Mouse (Mus musculus) embryonic facial prominence, embryonic 10.5 days (tissue): ENCODE results near the gene Mypop. TPM values are rescaled to one million over a fixed set of nuclear protein-coding genes. Genes with fewer than 3 reads are reported as not detected.

Experiments used
- DNase-seq: peaks from one replicate; pipeline ENCODE4 v3.0.0-alpha.2; 2017; ENCODE audit warnings: low spot score
- H3K27ac ChIP-seq: fragments of 300-500 bp; sonication (generic); replicated peaks from 2 replicates; pipeline ENCODE4 v1.5.1; 2016; ENCODE audit warnings: mild to moderate bottlenecking
- H3K27me3 ChIP-seq: fragments of 300-500 bp; sonication (generic); replicated peaks from 2 replicates; pipeline ENCODE4 v1.6.1; 2016; ENCODE audit warnings: low read depth, mild to moderate bottlenecking; ENCODE audit not compliant: poor library complexity, severe bottlenecking
- H3K36me3 ChIP-seq: fragments of 300-500 bp; sonication (generic); replicated peaks from 2 replicates; pipeline ENCODE4 v1.6.1; 2016; ENCODE audit warnings: mild to moderate bottlenecking, moderate library complexity
- H3K4me1 ChIP-seq: fragments of 300-500 bp; sonication (generic); 2 replicates; pipeline ENCODE4 v1.6.1; 2016
- H3K4me3 ChIP-seq: fragments of 300-500 bp; sonication (generic); 2 replicates; pipeline ENCODE4 v1.5.1; 2016; ENCODE audit warnings: mild to moderate bottlenecking, moderate library complexity
- H3K9me3 ChIP-seq: fragments of 300-500 bp; sonication (generic); 2 replicates; pipeline ENCODE4 v1.6.1; 2016; ENCODE audit warnings: mild to moderate bottlenecking
- WGBS: fragments of 180-500 bp; shearing (Covaris S2); methylation state at CpG from one replicate; pipeline ENCODE4 v1.1.7; 2016; 5-methylcytosine and 5-hydroxymethylcytosine counted together
- polyA plus RNA-seq: library from polyadenylated mRNA; unstranded; fragments of >200 nt; fragmentation: Nextera tagmentation; extraction: Ambion mirVana; gene quantifications from 2 replicates; pipeline ENCODE4 v1.2.1, GENCODE M21; 2016

Mypop gene
- polyA plus RNA-seq, 1 experiment from 2014 or later = 4.1 TPM

- Histone ChIP-seq H3K27me3 (peaks cover 41% of the 10 kb centered on the region), H3K27ac (peak overlapping the region; percentile 92), H3K36me3 (peaks cover 14% of the 10 kb centered on the region), H3K4me3 (peak overlapping the region; percentile 97), H3K9me3 (no peaks in the 10 kb centered on the region), H3K4me1 (peaks cover 37% of the 10 kb centered on the region)
- 1% methylated on average over 36 of the region's 36 CpGs for WGBS
- DNase-seq = no peak
These were observed 33.7 kb downstream of the Mypop start for GRCm38 (mm10) chr7:19024581-19025255.

DNA sequence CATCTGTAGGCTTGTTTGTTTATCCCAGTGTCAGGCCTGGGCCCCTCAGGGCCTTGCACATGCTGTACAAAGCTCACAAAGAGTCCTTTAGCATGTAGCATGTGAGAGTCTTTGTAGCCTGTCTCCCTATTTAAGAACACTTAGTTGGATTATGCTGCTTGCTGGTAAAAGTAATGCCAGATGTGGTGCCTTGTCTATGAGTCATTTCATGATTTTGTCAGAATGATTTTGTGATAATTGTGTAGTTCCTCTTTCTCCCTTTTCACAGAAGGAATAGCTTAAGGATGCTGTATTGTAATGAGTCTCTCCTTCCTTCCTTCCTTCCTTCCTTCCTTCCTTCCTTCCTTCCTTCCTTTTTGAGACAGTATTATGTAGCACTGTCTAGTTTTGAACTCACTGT lies 37.0 kb downstream of the Mypop start:
- Histone ChIP-seq H3K27ac (no peak overlapping the region), H3K4me3 (no peak overlapping the region), H3K9me3 (no peaks in the 10 kb centered on the region), H3K4me1 (peaks cover 33% of the 10 kb centered on the region), H3K27me3 (peaks cover 9% of the 10 kb centered on the region), H3K36me3 (peaks cover 47% of the 10 kb centered on the region)
- DNase-seq = no peak

- H3K27me3 ChIP-seq = no peaks in the 10 kb centered on the region
- H3K4me1 ChIP-seq = peaks cover 25% of the 10 kb centered on the region
- DNase-seq = peak; percentile 73
- no peak overlapping the region for H3K27ac ChIP-seq
- no peaks in the 10 kb centered on the region for H3K9me3 ChIP-seq
- H3K4me3 ChIP-seq = no peak overlapping the region
- 65% methylated on average over 6 of the region's 6 CpGs for WGBS
- H3K36me3 ChIP-seq = peaks cover 58% of the 10 kb centered on the region
These were observed 38.1 kb downstream of the Mypop start for GRCm38 (mm10) chr7:19029084-19029653.

GRCm38 (mm10) chr7:19031641-19032040 lies 40.6 kb downstream of the Mypop start:
- no peaks in the 10 kb centered on the region for H3K27me3 ChIP-seq
- no peaks in the 10 kb centered on the region for H3K9me3 ChIP-seq
- peaks cover 83% of the 10 kb centered on the region for H3K36me3 ChIP-seq
- no peak overlapping the region for H3K4me3 ChIP-seq
- H3K4me1 ChIP-seq = peaks cover 7% of the 10 kb centered on the region
- no peak for DNase-seq
- H3K27ac ChIP-seq = no peak overlapping the region
- WGBS = 58% methylated on average over 4 of the region's 4 CpGs

DNA sequence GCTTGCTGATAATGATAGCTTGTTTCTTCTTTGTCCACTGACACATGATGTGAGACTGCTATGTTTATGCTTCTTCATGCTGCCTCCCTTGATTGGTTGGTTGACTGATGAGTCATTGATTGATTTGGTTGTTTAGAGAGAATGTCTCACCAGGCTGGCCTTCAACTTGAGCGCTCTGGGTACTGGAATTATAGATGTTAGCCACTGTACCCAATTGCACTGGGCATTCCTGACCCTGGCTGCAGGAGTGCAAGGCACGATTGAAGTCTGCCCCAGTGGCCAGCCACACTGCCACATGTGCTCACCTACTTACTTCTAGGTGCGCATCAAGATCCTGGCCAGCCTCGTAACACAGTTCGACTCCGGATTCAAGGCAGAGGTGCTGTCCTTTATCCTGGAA lies 53.6 kb downstream of the Mypop start:
- WGBS = 97% methylated on average over 6 of the region's 6 CpGs
- DNase-seq = no peak
- H3K4me3 ChIP-seq = no peak overlapping the region
- no peaks in the 10 kb centered on the region for H3K27me3 ChIP-seq
- H3K9me3 ChIP-seq = no peaks in the 10 kb centered on the region
- no peaks in the 10 kb centered on the region for H3K4me1 ChIP-seq
- peaks cover 99% of the 10 kb centered on the region for H3K36me3 ChIP-seq
- no peak overlapping the region for H3K27ac ChIP-seq

DNA sequence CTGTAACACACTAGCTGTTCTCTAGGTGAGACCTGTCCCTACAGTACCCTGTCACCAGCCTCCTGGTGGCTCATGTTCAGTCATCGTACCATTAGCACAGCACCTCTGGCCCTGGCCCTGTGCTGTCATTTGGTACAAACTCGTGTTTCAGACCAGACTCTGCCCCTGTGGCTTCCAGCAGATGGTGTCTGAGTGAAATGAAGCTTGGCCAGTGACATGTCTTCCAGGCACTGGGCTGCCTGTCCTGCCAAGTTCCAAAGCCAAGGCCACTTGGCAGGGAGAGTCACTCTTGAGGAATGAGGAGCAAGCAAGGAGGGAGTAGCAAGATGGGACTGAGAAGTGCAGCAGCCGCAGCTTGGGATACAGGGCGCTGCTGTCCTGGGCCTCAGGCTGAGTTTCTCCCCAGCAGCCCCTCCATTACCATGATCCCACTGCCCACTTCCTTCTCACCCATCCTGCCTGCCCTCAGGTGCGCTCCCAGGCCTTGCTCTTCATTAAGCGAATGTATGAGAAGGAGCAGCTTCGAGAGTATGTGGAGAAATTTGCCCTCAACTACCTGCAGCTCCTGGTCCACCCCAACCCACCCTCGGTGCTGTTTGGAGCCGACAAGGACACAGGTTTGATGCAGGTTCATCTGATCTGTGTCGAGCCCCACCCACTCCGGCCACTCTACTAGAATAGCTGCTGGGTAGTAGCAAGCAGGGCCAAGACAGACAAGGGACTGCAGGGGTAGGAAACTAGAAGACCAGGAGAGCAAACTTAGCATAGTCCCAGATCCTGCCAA lies 55.4 kb downstream of the Mypop start:
- Histone ChIP-seq H3K4me1 (no peaks in the 10 kb centered on the region), H3K9me3 (no peaks in the 10 kb centered on the region), H3K4me3 (no peak overlapping the region), H3K27me3 (no peaks in the 10 kb centered on the region), H3K36me3 (peaks cover 99% of the 10 kb centered on the region), H3K27ac (no peak overlapping the region)
- WGBS = 93% methylated on average over 11 of the region's 11 CpGs
- DNase-seq = no peak

- DNase-seq = no peak
- Histone ChIP-seq H3K4me1 (no peaks in the 10 kb centered on the region), H3K36me3 (peaks cover 99% of the 10 kb centered on the region), H3K27me3 (no peaks in the 10 kb centered on the region), H3K4me3 (no peak overlapping the region), H3K27ac (no peak overlapping the region), H3K9me3 (no peaks in the 10 kb centered on the region)
- 88% methylated on average over 14 of the region's 14 CpGs for WGBS
These were observed 57.0 kb downstream of the Mypop start for GRCm38 (mm10) chr7:19048006-19048527.

- Histone ChIP-seq H3K27ac (no peak overlapping the region), H3K4me3 (no peak overlapping the region), H3K27me3 (no peaks in the 10 kb centered on the region), H3K9me3 (no peaks in the 10 kb centered on the region), H3K36me3 (peaks cover 100% of the 10 kb centered on the region), H3K4me1 (peaks cover 7% of the 10 kb centered on the region)
- no peak for DNase-seq
- WGBS = 90% methylated on average over 5 of the region's 5 CpGs
These were observed 58.2 kb downstream of the Mypop start for GRCm38 (mm10) chr7:19049252-19049651.

DNA sequence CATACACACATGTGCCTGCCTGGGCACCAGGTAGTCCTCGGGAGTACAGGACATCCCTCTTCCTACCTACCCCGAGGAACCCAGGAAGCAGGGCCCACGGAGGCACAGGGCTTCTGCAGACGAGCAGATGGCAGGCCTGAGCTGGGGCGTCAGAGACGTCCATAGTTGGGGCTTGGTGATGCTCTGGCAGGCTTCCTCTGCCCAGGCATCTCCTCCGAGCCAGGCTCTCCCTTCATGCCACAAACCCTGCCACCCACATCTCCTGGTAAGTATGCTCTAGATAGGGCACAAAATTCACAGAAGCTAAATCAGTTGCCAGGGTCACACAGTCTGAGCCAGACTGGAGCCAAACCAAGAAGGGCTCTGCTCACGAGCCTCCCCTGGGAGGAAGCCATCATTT lies 59.1 kb downstream of the Mypop start:
- 90% methylated on average over 8 of the region's 8 CpGs for WGBS
- H3K27me3 ChIP-seq = no peaks in the 10 kb centered on the region
- no peak for DNase-seq
- no peak overlapping the region for H3K27ac ChIP-seq
- H3K9me3 ChIP-seq = no peaks in the 10 kb centered on the region
- H3K4me3 ChIP-seq = no peak overlapping the region
- H3K4me1 ChIP-seq = peaks cover 13% of the 10 kb centered on the region
- peaks cover 100% of the 10 kb centered on the region for H3K36me3 ChIP-seq

- H3K9me3 ChIP-seq = no peaks in the 10 kb centered on the region
- DNase-seq = no peak
- peaks cover 100% of the 10 kb centered on the region for H3K36me3 ChIP-seq
- H3K27ac ChIP-seq = no peak overlapping the region
- no peaks in the 10 kb centered on the region for H3K27me3 ChIP-seq
- H3K4me3 ChIP-seq = no peak overlapping the region
- WGBS = 63% methylated on average over 4 of the region's 4 CpGs
- H3K4me1 ChIP-seq = peaks cover 13% of the 10 kb centered on the region
These were observed 60.1 kb downstream of the Mypop start for GRCm38 (mm10) chr7:19051161-19051560.
